Mouse (Mus musculus) cerebellum, adult (tissue): ENCODE measurements around the gene Prpf8.

ENCODE experiments used
- ATAC-seq: cut with Nextera tagmentation; 2 replicates; pipeline ENCODE4 v1.9.2; 2017; ENCODE audit warnings: mild to moderate bottlenecking, moderate library complexity, mixed read lengths; ENCODE audit not compliant: insufficient number of reproducible peaks, low FRiP score, low TSS enrichment

Gene Prpf8

DNA sequence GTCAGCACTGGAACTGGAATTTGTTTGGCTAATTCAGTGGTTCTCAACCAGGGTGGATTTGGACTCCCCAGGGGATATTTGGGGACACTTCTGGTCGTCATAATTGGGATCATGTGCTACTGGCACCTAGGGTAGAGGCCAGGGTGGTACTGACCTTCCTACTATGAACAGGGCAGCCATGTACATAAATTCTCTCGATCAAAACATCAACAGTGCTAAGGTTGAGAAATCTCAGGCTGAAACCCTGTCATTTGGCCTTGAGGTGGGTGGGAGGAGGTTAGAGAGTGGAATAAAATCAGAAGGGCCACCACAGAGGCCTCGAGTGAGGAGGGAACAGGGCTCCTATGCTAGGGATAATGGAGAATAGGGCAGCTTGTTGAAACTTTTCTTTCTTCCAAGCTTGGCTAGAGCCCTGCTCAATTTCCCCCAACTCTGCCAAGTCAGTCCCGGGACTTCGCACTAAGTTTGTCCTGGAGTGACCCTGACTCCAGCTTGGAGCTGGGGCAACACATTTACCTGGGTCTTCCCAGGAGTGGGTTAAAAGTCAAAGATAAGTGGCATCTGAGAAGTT lies 27.4 kb upstream of the Prpf8 start:
- no peak for ATAC-seq

- no peak for ATAC-seq
These were observed 26.9 kb upstream of the Prpf8 start for GRCm38 (mm10) chr11:75459751-75460102.

GRCm38 (mm10) chr11:75460103-75460843 lies 26.3 kb upstream of the Prpf8 start:
- peak; percentile 63; the same call in 1 of the 2 replicates for ATAC-seq

GRCm38 (mm10) chr11:75460844-75461742 lies 25.5 kb upstream of the Prpf8 start, which contains the start of gene Tlcd2:
TSS of gene Tlcd2 (plus strand) at chr11:75461715.
- ATAC-seq: peak; percentile 90

DNA sequence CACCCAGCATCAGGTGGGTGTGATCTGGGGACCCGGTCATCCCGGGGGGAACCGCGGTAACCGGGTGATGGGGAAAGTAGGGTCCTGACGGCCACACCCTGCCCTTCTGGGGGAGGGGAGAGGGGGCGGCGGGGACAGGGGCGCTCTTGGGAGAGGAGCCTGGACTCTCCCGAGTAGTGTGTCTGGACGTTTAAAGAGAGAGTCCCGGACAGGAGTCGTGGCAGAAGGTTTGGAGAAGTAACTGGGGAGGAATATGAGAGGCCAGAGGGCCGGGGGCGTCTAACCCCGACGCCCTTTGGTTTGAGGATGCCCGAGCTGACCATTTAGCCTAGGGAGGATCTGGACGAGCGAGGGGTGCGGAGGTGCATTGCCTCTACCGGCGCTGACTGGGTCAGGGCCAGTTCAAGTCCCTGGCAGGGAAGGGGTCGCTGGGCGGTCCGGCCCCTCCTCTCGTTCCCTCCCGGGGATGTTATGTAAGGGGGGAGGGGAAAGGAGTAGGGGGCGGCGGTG lies 24.8 kb upstream of the Prpf8 start:
- no peak for ATAC-seq

GRCm38 (mm10) chr11:75462253-75462783 lies 24.3 kb upstream of the Prpf8 start:
- ATAC-seq: no peak

- no peak for ATAC-seq
These were observed 23.7 kb upstream of the Prpf8 start for GRCm38 (mm10) chr11:75462865-75463336.

DNA sequence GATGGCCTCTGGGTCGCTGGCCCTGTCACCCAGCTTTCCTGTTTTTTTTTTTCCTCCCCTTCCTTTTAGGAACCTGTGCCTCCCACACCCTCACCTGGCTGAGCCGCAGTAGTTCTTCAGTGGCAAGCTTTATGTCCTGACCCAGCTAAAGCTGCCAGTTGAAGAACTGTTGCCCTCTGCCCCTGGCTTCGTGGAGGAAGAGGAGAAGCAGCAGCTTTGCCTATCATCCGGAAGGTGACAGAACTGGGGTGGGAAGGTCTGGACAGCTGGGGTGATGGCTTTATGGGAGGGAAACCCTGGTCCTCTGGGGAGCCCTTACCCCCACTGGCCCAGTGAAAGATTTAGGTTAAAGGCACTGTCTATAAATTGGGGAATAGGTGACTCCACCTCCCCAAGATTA lies 23.0 kb upstream of the Prpf8 start:
- ATAC-seq: no peak

DNA sequence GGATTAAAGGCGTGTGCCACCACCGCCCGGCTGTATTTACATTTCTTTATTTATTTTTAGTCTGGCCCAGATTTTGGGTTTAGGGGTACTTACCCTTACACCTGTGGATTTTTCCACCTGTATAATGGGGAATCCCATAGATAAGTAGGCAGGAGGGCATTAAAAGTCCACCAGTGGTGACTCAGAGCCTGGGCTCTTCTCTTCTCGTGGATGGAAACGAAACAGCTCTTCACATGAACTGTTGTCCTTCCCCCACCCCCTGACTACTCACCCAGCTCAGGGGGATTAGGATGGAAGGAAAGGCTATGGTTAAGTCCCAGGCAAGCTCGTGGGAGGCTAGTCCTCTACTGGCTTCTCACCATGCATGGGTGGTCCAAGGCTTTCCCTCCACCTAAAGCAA lies 22.2 kb upstream of the Prpf8 start:
- no peak for ATAC-seq

DNA sequence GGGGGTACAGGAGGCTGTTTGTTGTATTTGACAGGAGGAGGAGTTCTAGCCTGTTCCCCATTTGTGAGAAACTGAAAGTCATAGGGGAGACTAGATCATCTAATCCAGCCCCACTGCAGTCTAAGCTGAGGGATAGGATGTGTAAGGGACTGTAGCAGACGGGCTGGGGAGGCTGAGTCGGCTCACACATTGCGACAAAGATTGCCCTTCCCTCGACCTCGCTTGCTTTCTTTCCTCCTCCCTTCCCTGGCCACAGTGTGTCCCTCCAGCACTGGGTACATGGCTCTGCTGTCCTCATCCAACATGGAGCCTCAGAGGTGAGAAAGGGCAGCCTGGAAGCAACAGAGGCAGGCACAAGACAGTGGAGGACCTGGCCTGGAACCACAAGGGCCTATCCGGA lies 21.6 kb upstream of the Prpf8 start:
- no peak for ATAC-seq

DNA sequence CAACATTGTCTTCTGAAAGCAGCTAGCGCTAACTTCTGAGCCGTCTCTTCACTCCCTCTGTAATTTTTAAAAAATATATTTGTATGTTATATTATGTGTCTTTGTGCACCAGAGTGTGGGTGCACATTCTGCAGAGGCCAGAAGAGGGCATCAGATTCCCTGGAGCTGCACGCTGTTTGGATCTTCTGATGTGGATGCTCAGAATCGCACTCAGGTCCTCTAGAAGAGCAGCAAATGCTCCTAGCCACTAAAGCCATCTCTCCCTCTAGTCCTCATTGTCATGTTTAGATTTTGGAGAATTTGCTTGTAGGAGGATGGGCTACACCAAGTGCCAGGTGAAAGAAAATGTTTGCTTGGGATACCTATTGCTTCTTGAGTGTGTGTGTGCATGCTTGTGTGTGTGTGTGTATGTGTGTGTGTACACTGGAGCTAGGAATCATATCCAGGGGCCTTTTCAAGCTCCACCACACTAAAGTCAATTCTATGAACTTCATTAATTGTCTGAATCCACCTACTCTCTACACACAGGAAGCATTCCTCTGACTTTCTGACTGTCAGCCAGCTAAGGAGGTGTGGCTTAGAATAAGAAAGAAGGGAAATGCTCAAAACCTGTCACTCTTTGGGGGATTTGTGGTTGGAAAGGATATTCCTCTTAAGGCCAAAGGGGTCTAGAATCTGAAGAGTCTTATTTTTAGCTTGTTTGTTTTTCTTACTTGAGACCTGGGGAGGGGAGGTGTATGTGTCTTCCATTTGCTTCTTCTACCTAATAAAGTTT lies 19.7 kb upstream of the Prpf8 start:
- no peak for ATAC-seq

DNA sequence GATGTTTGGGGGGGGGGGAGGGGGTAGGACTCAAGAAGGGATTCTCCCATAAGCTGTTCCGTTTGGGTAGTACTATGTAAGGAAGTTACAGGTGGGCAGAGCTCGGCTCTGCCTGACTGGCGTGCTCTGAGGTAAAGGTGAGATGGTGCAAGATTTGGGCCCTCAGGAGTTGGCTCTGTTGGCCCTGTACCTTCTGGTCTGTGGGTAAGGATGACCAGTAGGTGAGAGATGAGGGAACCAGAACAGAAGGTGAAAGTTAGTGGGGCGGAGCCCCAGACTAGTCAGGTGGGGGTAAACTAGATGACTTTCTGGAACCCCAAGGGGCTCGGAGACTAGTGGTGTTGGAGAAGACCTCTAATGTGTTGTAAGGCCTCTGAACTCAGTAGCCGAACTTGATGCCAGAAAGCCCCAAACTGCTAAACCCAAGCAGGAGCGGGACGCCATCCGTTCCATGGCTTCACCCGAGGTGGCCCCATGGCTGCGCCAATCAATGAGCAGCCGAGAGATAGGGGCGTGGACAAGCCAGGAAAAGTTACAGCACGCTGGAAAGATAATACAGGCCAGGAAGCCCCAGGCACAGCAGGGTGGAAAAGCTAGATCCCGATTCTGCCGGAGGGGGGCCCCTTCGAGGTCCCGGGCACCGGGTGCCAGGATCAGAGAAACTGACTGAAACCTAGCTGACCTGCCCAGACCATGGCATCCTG lies 19.0 kb upstream of the Prpf8 start:
- ATAC-seq: no peak

- no peak for ATAC-seq
These were observed 18.2 kb upstream of the Prpf8 start for GRCm38 (mm10) chr11:75468410-75468809.

- ATAC-seq: no peak
These were observed 17.4 kb upstream of the Prpf8 start for GRCm38 (mm10) chr11:75469261-75469660.

DNA sequence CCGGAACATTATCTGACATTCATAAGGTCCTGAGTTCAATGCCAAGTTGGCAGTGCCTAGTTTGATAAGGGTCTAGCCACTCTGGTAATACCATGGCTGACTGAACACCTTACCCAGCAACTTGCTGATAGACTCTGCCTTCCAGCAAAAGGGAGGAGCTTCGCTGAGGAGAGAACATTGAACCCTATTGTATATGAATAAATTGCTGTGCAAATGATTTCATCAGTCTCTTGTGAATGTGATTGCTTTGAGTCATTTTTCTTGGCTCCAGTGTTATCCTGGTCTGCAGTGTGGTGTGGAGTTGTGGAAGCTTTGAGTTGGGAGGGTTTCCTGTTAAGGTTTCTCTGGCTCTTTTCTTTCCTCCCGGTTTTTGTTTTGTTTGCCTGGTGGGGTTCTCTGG lies 15.9 kb upstream of the Prpf8 start:
- ATAC-seq: no peak

GRCm38 (mm10) chr11:75472469-75473081 lies 14.0 kb upstream of the Prpf8 start:
- no peak for ATAC-seq

DNA sequence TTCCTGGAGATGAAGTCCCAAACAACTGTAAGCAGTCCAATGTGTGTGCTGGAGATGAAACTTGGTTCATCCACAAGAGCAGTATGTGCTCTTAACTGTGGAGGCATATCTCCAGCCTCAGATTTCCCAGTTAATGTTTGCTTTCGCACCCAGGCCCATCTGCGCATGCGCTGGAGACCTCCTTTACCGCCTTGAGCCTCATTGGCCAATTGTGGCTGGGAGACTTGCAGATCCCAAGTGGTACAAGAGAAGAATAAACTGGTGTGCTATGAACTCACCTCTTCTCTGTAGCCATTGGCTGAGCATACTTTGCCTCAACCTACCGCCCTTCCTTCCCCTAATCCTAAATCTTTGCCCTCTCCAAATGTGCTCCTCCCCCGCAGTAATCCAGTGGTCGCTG lies 13.2 kb upstream of the Prpf8 start:
- ATAC-seq: no peak

DNA sequence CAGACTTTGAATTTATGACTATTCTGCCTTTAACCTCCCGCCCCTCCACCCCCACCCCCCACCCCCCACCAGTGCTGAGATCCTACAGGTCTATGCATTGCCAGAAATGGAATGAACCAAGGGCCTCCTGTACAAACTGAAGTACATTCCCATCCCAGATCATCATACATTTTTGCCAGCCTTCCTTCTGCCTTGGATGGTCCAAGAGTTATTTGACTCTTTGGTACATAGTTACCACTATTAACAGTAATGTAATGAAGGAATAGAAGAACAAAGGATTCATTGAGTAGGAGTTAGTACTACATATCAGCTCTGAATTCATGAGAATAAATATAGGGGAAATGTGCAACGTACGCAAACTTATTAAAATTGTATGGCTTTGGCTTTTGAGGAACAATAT lies 424 bp upstream of the Prpf8 start:
- ATAC-seq: no peak; the same call in 1 of the 2 replicates

DNA sequence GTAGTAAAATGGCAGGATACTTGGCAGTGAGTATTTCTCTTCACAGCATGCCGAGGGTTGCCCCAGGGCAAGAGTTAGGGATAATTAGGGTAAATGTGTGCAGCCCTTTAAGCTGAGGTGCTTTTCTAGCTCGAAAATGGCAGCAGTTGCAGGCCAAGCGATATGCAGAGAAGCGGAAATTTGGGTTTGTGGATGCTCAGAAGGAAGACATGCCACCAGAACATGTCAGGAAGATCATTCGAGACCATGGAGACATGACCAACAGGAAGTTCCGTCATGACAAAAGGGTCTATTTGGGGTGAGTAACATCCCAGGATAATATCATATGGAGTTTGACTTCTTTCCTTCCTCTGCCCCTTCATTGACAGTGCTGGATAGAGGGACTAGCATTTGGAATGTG lies 880 bp downstream of the Prpf8 start:
- no peak for ATAC-seq
